Mouse (Mus musculus): ENCODE data around the gene Ttc25.
"Not testable (repeated sequence)": the region's sequence is repeated elsewhere in the genome, so short reads cannot be mapped to it uniquely, and the experiment has no call there.

Ttc25 gene

DNA sequence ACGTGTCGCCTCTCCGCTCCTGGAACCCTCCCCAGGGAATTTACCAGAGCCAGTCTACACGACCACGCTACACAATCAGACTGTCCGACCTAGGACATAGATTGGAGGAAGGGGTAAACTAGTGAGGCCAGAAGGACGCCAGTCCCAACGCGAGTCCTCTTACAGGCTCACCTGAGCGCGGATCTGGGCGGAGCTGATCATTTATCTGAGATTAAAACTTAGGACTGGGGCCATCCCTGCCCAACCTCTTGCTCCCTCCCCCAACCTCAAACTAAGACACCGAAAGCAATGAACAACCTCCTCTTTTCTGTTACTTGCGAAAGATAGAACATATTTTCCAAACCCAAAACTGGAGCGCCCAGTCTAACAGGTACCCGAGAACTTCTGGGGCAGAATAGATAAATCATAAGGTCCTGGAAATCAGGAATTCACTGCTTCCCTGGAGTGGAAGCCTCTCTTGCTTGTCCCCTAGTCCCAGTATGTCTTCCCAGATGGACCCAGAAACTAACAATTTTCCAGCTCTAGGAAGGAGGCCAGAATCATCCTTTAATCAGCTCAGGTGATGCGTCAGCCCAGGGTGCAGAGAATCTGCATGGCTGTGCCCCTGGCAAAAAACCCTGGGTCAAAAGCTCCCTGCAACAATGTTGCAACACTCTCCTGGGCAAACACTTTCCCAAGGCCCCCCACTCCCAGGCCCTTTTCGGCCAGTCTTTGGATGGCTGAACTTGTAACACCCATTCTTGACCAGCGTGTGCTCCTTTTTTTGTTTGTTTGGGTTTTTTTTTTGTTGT is 16.8 kb upstream of the Ttc25 start:
- no peak for DNase-seq (ENCODE audit: low read depth)

DNA sequence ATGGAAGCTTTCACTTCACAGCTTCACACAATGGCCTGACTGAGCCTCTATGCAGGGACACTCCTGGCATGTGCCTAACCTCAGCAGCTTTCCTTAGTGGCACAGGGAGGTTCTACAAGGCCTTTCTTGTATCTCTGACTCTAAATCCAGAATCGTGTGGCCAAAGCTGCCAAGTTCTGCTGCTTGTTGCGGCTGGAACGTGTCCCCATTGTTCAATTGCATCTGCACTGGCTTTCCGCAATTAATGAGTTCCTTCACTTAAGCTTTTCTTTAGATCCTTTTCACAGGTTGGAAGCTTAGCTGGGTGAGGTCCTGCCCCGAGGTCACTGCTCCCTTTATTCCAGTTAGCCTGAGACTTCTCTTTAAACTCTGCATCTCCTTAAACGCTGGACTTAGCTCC is 11.5 kb upstream of the Ttc25 start:
- DNase-seq (ENCODE audit: low read depth) = no peak

DNA sequence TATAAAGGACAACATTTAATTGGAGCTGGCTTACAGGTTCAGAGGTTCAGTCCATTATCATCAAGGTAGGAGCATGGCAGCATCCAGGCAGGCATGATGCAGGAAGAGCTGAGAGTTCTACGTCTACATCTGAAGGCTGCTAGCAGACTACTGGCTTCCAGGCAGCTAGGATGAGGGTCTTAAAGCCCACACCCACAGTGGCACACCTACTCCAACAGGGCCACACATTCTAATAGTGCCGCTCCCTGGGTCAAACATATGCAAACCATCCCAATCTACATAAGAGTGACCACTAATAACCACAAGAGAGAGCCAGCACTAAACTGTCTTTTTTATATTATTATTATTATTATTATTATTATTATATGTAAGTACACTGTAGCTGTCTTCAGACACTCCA is 11.0 kb upstream of the Ttc25 start:
- not testable (repeated sequence) for DNase-seq (ENCODE audit: low read depth)

DNA sequence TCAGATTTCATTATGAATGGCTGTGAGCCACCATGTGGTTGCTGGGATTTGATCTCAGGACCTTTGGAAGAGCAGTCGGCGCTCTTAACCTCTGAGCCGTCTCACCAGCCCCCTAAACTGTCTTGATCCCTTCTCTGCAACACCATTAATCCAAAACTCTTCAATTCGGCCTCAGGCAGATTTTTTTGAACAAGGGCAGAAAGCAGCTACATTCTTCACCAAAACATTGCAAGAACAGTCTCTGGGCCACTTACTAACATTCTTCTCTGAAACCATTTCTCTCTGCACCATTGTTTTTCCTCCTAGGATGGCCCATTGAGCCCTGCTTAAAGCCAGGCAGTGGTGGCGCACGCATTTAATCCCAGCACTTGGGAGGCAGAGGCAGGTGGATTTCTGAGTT is 10.6 kb upstream of the Ttc25 start:
- DNase-seq (ENCODE audit: low read depth) = not testable (repeated sequence)

DNA sequence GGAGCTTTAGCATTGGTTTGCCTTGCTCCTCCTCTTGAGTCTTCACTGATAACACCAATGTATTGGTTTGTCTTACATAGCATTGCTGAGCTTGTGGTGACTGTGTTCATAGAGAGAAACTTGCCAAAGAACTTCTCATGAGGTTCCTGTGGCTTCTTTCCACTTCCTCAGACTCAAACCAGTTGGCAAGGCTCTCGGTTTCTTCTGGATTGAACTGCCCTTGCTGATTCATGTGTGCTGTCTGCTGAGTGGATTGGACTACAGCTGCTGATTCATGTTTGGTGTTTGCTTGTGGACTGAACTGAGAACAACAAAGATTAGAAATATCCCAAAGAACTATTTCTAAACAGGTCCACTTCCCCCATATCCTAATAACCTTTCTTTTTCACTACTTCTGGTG is 9.4 kb upstream of the Ttc25 start:
- DNase-seq (ENCODE audit: low read depth) = no peak

DNA sequence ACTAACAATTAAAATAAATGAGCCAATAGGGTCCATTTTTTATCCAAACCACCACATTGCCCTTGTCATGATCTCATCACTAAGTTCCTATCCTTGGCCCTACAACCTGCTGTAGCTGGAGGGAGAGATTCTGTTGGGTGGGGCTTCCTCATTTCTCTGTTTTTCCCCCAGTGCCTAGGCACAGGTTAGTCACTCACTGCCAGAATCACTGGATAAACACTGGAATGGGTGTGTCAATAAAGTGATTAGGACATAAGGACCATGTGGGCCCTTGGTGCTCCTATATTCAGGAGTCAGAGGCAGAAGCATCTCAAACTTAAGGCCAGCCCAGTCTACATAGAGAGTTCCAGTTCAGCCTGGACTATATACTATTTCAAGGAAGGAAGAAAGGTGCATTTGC is 8.9 kb upstream of the Ttc25 start:
- no peak for DNase-seq (ENCODE audit: low read depth)

DNA sequence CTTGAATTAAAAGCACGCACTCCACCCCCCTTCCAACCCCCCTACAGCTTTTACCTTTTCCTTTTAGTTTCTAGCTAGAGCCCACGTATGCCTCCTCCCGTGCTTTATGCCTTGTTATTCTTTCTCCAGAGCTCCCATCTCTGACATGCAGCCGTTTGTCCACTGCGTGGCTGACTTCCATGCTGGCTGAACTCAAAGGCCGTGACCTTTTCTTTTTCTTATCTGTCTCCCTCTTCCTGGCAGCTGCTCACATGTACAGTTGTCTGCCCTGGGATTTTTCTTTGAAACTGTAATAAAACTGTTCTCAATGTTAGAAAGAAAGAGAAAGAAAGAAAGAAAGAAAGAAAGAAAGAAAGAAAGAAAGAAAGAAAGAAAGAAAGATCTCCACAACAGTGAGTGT is 4.4 kb upstream of the Ttc25 start:
- DNase-seq (ENCODE audit: low read depth) = no peak

DNA sequence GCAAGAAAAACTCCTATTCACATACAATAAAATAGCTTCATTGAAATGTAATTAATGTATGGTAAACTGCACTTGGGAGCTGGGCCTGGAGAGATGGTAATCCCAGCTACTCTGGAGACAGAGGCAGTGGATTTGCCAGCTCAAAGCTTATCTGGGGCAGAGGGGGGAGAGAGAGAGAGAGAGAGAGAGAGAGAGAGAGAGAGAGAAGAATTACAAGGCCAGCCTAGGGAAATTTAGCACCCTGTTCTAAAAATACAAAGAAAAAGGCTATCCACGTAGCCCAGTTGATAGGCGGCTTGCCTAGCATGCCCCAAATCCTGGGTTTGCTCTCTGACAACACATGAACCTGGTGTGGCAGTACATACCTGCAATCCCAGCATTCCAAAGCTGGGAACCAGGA is 3.8 kb upstream of the Ttc25 start:
- DNase-seq (ENCODE audit: low read depth) = no peak

DNA sequence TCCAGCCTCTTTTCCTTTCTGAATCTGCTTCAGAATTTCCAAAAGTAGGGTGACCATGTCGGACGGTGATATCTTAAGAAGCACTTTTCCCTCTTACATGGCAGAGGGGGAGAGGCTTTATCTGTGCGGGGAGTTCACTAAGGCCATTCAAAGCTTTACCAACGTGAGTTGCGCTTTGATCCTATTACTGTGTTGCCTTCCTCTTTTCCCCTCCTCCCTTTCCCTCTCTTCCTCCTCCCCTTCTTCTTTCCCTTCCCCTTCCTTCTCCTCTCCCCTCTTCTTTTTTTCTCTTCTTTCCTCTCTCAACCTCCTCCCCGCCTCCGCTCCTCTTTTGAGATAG is 309 bp downstream of the Ttc25 start:
- DNase-seq (ENCODE audit: low read depth) = no peak

DNA sequence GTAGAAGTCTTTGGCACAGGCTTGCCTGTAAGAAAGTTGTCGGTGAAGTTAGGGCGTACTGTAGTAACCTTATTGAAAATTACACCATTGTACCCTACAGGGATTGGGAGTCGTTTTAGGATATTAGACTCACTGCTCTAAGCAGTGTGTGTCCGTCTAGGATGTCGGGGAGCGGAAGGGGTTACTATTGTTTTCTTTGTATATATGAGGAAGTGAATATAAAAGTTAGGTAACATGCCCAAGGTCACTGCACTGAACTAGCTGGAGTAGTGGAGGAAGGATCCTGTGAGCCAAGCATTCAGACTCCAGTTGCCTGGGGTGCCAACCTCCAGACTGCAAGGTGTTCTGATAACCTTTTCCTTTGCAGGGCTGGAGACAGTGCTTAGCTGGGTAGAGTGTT is 1.5 kb downstream of the Ttc25 start:
- DNase-seq (ENCODE audit: low read depth) = no peak

DNA sequence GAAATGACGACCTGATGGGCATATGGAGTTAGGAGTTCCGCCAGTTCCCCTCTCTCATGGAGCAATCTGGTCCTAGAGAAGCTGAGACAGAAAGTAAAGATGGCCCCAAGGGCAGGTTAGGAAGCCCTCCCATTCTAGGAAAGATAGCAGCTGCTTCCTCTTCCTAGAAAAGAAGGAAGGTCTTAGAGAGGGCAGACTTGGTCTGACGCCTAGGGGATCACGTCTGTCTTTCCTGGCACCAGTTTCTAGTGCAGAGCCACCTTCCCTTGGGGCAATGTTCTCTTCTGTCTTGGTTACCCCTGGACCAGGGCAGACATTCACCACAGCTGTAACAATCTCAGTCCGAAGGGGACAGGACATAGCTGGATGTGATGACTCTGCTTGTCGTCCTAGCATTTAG is 2.7 kb downstream of the Ttc25 start:
- DNase-seq (ENCODE audit: low read depth) = no peak

DNA sequence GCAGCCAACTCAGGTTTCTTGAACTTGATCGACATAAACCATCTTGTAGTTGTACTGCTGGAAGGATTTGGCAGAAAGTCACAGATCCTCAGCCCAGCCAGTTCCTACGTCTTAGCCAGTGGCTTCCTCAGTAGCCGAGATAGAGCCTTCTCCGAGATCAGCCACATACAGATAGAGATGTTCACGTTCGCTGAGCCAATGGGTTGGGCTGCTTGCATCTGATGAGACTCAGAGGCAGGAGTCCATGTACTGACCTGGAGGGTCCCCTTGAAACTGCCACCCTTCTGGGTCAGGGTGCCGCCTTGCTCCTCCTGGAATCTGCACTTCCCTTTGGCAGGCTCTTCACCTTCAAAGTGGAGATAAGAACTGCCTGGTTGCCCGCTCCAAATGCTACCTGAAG is 4.1 kb downstream of the Ttc25 start:
- DNase-seq (ENCODE audit: low read depth) = no peak

DNA sequence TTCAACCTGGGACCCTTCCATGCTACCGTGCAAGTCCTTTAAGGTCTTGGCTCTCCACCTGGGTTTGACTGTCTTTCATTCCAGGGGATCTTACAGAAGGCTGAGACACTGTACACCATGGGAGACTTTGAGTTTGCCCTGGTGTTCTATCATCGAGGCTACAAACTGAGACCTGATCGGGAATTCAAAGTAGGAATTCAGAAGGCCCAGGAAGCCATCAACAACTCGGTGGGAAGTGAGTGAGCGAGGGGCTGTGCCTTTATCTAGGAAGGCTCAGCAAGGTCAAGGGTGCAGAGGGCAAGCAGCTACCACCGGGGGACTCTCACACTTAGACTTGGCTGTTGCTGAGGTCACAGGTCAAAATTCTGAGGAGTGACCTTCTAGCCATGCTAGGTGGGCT is 4.7 kb downstream of the Ttc25 start:
- DNase-seq (ENCODE audit: low read depth) = no peak

DNA sequence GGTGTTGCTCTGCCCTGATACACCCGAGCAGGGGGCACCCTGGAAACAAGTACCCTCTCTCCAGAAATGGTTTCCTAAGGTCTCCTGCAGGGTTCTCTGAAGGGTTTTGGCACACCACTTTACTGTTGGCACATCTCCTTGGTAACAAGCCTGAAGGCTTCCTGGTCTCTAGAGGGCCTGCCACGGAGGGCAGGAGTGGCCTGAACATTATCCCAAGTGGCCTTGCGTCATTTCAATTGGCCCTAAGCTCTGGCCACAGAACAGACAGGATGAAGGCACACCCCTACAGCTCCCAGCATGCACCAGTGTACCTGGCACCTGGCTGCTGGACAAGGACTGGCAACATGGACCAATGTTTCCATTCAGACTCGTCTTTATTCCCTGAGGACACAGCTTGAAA is 7.4 kb downstream of the Ttc25 start:
- no peak for DNase-seq (ENCODE audit: low read depth)

DNA sequence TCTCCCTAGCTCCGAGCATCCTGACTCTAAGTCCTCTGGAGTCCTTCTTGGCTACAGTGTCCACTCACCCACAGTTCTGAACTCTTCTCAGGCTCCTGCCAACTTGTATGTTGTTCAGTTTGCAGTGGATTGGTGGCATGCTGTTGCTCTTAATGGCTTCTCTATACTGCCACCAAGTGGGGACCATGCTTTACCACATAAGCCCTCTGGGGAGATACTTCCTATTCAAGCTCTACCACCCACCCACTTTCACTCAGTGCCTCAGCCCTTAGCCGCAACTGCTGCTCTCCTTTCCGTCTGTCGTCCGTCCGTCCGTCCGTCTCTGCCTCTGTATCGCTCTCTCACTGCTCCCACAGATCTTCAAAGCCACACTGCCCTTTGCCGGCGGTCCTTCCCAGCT is 10.2 kb downstream of the Ttc25 start:
- peak; percentile 79 for DNase-seq (ENCODE audit: low read depth)

DNA sequence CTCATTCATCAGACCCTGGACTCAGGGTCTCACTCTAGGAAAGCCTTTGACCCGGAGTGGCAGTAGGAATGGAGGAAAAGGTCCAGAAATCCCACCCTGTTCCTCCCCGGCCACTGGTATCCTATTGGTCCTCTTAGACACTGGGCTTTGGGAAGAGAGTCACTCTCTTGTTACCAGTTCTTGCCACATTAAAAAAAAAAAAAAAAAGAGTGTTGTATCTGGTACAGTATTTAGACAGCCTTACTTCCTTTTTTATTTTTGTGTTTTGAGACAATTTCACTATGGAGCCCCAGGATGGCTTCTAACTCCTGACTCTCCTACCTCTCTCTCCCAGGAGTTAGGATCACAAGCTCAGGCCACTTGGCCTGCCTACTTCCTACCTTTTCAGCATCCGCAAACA is 12.2 kb downstream of the Ttc25 start:
- no peak for DNase-seq (ENCODE audit: low read depth)

DNA sequence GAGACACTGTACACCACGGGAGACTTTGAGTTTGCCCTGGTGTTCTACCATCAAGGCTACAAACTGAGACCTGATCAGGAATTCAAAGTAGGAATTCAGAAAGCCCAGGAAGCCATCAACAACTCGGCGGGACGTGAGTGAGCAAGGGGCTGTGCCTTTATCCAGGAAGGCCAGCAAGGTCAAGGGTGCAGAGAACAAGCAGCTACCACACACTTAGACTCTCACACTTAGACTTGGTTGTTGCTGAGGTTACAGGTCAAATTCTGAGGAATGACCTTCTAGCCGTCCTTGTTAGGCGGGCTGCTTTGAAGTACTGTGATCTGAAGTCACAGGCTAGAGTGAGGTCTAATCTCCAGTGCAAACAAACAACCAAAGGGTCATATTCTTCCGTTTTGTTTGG is 14.1 kb downstream of the Ttc25 start:
- no peak for DNase-seq (ENCODE audit: low read depth)

DNA sequence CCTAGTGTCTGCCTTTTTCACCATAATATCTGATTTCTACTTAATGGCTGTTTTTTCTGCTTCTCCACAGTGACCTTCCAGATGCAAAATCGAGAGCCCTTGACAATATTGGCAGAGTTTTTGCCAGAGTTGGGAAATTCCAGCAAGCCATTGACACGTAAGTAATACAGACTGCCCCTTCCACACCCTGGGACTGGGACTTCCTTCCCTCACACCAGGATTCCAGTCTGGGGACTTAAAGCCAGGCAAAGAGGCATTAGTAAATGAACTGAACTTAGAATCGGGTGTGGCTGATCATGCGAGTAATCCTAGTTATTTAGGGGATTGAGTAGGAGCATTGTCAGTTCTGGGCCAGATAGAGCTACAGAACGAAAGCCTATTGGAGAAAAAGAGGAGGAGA is 16.3 kb downstream of the Ttc25 start:
- DNase-seq (ENCODE audit: low read depth) = no peak

DNA sequence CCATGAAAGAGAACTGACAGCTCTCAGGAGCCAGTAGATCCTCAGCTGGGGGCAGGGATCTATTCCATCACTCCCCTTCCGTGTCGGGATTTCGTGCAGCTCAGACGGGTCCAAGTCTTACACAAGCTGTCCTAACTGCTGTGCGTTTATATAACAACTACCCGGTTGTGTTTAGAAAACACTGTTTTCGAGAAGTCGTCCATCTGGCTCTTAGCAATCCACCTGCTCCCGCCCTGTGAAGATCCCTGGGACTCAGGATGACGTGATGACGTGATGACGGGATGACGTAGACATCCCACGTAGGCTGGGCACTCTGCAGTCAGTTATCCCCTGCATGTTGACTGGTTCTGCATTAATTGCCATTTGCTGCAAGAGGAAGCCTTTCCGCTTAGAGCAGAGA is 18.9 kb downstream of the Ttc25 start:
- no peak for DNase-seq (ENCODE audit: low read depth)

DNA sequence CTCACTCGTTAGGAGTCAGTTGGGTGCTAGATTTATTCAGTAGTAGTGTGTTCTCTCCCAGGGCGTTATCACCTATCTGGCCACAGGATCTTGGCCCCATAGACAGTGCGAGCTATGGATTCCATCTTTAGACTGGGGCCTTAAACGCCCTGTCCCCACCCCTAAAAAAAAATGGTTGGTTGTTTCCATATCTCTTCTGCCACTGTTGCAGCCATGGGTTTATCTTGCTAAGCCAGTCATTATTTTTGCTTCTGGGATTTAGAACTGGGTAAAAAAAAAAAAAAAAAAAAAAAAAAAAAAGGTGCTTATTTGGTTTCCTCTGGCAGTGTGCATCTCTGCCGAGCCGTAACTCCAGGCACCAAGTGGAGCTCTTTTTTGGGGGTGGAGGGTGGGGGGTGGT is 19.3 kb downstream of the Ttc25 start:
- no peak for DNase-seq (ENCODE audit: low read depth)

DNA sequence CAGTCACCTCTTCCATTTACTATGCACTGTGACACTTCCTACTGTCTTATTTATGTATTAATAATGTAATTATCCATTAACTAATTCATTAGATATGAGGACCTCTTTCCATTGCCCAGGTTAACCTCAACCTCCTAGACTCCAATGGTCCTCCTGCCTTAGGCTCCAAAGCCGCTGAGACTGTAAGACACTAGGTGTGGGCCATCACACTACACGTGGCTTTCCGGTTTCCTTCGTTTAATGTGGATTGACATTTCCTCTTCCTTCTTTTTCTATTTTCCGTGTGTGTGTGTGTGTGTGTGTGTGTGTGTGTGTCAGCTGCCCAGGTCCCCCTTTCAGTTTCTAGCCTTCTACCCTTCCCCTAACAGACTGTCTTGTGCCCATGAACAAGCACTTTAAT is 21.8 kb downstream of the Ttc25 start:
- DNase-seq (ENCODE audit: low read depth) = no peak

DNA sequence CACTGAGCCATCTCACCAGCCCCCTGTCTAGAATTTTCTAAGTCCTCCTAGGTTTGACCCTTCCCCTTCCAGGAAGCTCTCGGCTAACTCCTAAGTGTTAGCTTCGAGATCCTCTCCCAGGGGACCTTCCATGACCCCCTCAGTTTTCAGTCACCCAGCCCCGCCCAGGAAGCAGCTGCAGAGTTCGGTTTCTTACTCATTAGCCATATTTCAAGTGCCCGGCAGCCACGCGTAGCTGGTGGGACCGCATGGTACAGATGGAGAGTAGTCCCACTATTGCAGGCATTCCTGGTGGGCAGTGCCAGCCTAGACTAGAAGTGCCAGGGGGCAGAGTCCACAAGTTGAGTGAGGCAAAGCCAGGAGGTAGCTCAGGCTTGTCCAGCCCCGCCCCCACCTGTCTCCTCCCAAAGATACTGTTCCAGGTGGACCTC is 22.4 kb downstream of the Ttc25 start:
- DNase-seq (ENCODE audit: low read depth) = no peak

DNA sequence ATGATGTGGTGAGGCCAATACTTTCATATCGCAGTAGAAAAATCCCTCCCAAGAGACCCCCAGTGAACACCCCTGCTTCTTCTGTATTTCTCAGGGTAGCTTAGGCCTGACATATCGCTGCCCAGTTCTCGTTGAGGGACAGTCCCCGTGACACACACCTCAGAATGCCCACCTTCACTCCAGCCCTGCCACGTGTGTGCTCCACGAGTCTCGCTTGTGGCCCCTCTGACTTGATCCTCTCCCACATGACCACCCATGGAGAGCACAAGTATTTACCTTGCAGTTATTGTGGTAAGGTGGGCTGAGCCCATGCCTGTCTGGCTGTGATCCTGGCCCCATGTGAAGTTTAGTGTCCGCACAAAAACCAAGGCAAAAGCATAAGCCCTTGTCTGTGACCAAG is 23.3 kb downstream of the Ttc25 start:
- no peak for DNase-seq (ENCODE audit: low read depth)

DNA sequence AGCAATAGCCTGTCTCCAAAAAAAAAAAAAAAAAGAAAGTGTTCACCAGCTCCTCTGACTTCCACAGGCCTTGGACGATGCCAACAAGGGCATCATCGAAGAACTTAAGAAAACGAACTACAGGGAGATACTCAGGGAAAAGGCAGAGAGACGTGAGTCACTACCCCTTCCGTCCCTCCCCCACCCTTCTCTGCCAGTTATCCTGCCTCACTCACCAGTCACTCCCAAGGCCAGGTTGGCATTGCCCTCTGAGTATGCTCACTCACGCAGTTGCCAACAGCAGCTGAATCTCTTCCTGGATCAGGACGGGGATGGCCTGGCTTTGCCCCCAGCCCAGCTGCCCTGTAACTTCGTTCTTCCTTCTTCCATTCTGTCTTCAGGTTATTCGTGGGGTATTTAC is 24.4 kb downstream of the Ttc25 start:
- no peak for DNase-seq (ENCODE audit: low read depth)
